Mouse (Mus musculus): ENCODE results near the gene Gm5565.
"Not testable (repeated sequence)": the region's sequence is repeated elsewhere in the genome, so short reads cannot be mapped to it uniquely, and the experiment has no call there.

Gm5565 gene

GRCm38 (mm10) chr5:146160439-146160838, at the start of gene Gm5565:
Gene Gm5565, minus strand, starts transcription at chr5:146160539.
- peak; percentile 45 for DNase-seq

- DNase-seq = peak; percentile 72
These were observed 45.2 kb upstream of the Gm5565 start for GRCm38 (mm10) chr5:146205537-146205936.

GRCm38 (mm10) chr5:146203921-146204320, 43.6 kb upstream of the Gm5565 start:
- peak; percentile 57 for DNase-seq

- DNase-seq = peak; percentile 11
These were observed 40.2 kb upstream of the Gm5565 start for GRCm38 (mm10) chr5:146200580-146200979.

GRCm38 (mm10) chr5:146199540-146199939, 39.2 kb upstream of the Gm5565 start:
- peak; percentile 40 for DNase-seq

- DNase-seq = no peak
These were observed 38.7 kb upstream of the Gm5565 start for GRCm38 (mm10) chr5:146199073-146199472.

- DNase-seq = peak; percentile 73
These were observed 33.0 kb upstream of the Gm5565 start for GRCm38 (mm10) chr5:146193360-146193759.

- DNase-seq = no peak
These were observed 30.3 kb upstream of the Gm5565 start for GRCm38 (mm10) chr5:146190501-146191269.

GRCm38 (mm10) chr5:146190093-146190492, 29.8 kb upstream of the Gm5565 start:
- DNase-seq = no peak

- no peak for DNase-seq
These were observed 28.4 kb upstream of the Gm5565 start for GRCm38 (mm10) chr5:146188712-146189111.

- DNase-seq = no peak
These were observed 27.8 kb upstream of the Gm5565 start for GRCm38 (mm10) chr5:146188144-146188543.

GRCm38 (mm10) chr5:146187441-146187840, 27.1 kb upstream of the Gm5565 start:
- peak; percentile 93 for DNase-seq

- DNase-seq = not testable (repeated sequence)
These were observed 24.9 kb upstream of the Gm5565 start, which contains the start of gene 1700001J03Rik for GRCm38 (mm10) chr5:146185204-146185603. Gene 1700001J03Rik, minus strand, starts transcription at chr5:146185304.

- DNase-seq = not testable (repeated sequence)
These were observed 12.4 kb upstream of the Gm5565 start for GRCm38 (mm10) chr5:146172744-146173143.

GRCm38 (mm10) chr5:146170621-146171020, 10.3 kb upstream of the Gm5565 start, which contains the start of gene Gm6309:
Gene Gm6309, minus strand, starts transcription at chr5:146170721.
- not testable (repeated sequence) for DNase-seq

GRCm38 (mm10) chr5:146158326-146158725, 2.0 kb downstream of the Gm5565 start:
- DNase-seq = peak; percentile 43

- peak; percentile 68 for DNase-seq
These were observed 9.9 kb downstream of the Gm5565 start for GRCm38 (mm10) chr5:146150454-146150853.

GRCm38 (mm10) chr5:146147903-146148302, 12.4 kb downstream of the Gm5565 start:
- DNase-seq = no peak

Data from heart, adult 11 months (tissue).